Mouse (Mus musculus): Measurements from ENCODE around the gene Nrxn1. TPM values are rescaled to one million over a fixed set of nuclear protein-coding genes. Genes with fewer than 3 reads are reported as not detected.

The Nrxn1 gene
- polyA plus RNA-seq (2012; ENCODE audit: low replicate concordance): 0.10 and 0.16 TPM in 2 replicates

DNA sequence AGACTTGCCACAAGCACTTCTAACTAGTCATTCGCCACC is at the start of gene Nrxn1:
Gene Nrxn1 (minus strand): TSS at position 30 of the 39 bp plus-strand sequence.

All from hematopoietic multipotent progenitor cell, adult 10-12 weeks (in vitro differentiated cells).